Mouse (Mus musculus) intestine, embryonic 16.5 days (tissue): ENCODE measurements around the gene Olfr1240. TPM values are rescaled to one million over a fixed set of nuclear protein-coding genes. Genes with fewer than 3 reads are reported as not detected.

Experiments
- ATAC-seq: fragments of 200-750 bp; cut with Nextera tagmentation; 2 replicates; pipeline ENCODE4 v1.8.0; 2017; ENCODE audit warnings: moderate TSS enrichment, moderate library complexity
- H3K27ac ChIP-seq: fragments of 300-500 bp; sonication (generic); 2 replicates; pipeline ENCODE4 v1.5.1; 2014; ENCODE audit warnings: mild to moderate bottlenecking, low read length
- H3K27me3 ChIP-seq: fragments of 300-500 bp; sonication (generic); replicated peaks from 2 replicates; pipeline ENCODE4 v1.6.1; 2014; ENCODE audit warnings: low read length, control low read depth, mixed read lengths; ENCODE audit not compliant: control insufficient read depth, insufficient read depth
- H3K36me3 ChIP-seq: fragments of 300-500 bp; sonication (generic); 2 replicates; pipeline ENCODE4 v1.6.1; 2014; ENCODE audit warnings: low read length, control low read depth; ENCODE audit not compliant: control insufficient read depth, insufficient read depth
- H3K4me1 ChIP-seq: fragments of 300-500 bp; sonication (generic); 2 replicates; pipeline ENCODE4 v1.6.1; 2014; ENCODE audit warnings: low read length, control low read depth, mixed read lengths; ENCODE audit not compliant: control insufficient read depth, insufficient read depth
- H3K4me2 ChIP-seq: fragments of 300-500 bp; sonication (generic); 2 replicates; pipeline ENCODE4 v1.6.1; 2014; ENCODE audit warnings: low read depth, low read length, control low read depth
- H3K4me3 ChIP-seq: fragments of 300-500 bp; sonication (generic); 2 replicates; pipeline ENCODE4 v1.5.1; 2014; ENCODE audit warnings: mild to moderate bottlenecking, low read length
- H3K9ac ChIP-seq: fragments of 300-500 bp; sonication (generic); 2 replicates; pipeline ENCODE4 v1.6.1; 2014; ENCODE audit warnings: low read depth, low read length
- H3K9me3 ChIP-seq: fragments of 300-500 bp; sonication (generic); 2 replicates; pipeline ENCODE4 v1.6.1; 2016; ENCODE audit warnings: low read length, control low read depth; ENCODE audit not compliant: control insufficient read depth
- WGBS: fragments of 180-500 bp; shearing (Covaris S2); extraction: QIAGEN DNeasy Blood & Tissue Kit; methylation state at CpG from one replicate; pipeline ENCODE4 v1.1.7; 2014; 5-methylcytosine and 5-hydroxymethylcytosine counted together
- polyA plus RNA-seq: library from polyadenylated mRNA; unstranded; fragments of >200 nt; fragmentation: Nextera tagmentation; extraction: Ambion mirVana; gene quantifications from 2 replicates; pipeline ENCODE4 v1.2.1, GENCODE M21; 2015

Olfr1240 gene
- not detected in 2 replicates for polyA plus RNA-seq

DNA sequence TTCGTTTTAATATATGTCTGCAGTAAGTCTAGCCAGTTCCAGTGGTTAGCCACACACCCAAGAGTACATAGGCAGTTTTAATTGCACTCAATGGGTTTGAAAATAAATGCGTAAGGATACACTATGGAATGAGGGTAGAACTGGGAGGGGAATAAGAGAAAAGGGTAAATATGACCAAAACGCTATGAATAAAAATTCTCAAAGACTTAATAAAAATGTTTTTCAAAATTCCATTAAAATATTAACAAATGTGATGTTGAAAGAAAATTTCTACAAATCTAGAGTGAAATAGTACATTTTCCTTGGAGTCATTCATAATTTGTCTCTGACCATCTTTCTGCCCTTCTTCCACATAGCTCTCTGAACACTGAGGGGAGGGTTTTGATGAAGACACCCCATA, at the start of gene Olfr1240:
Olfr1240 (minus strand) TSS at position 101 of the 400 bp plus-strand sequence.
- H3K9ac ChIP-seq: no peak within 1 kb of the TSS
- H3K4me3 ChIP-seq: no peak within 1 kb of the TSS
- ATAC-seq: no peak
- no peak within 1 kb of the TSS for H3K4me2 ChIP-seq
- no peaks in the 10 kb centered on the region for H3K36me3 ChIP-seq
- WGBS: 80% methylated on average over 3 of the region's 3 CpGs
- H3K9me3 ChIP-seq: no peaks in the 10 kb centered on the region
- no peaks in the 10 kb centered on the region for H3K4me1 ChIP-seq
- H3K27ac ChIP-seq: no peak within 1 kb of the TSS
- H3K27me3 ChIP-seq: no peaks in the 10 kb centered on the region

DNA sequence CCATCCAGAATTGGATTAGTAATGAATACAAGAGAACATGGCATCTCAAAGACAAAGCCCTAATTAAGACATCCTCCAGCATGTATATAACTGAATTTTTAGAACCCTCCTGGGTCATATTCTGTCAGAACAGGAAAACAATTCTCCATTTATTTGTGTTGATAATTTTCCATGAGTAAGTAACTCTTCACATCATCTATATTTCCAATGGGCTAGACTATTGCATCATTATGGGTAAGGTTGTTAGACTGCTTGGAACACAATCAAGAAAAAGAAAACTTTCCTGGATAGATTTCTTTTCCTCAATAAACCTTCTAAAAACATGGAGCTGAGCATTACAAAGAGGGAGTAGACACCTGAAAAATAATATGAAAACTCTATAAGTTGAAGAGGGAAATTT, 44.2 kb upstream of the Olfr1240 start, which contains the start of gene Olfr1241:
Olfr1241 (minus strand) TSS at position 101 of the 400 bp plus-strand sequence.
- Histone ChIP-seq H3K27me3 (no peaks in the 10 kb centered on the region), H3K27ac (no peak within 1 kb of the TSS), H3K9me3 (no peaks in the 10 kb centered on the region), H3K4me2 (no peak within 1 kb of the TSS), H3K4me3 (no peak within 1 kb of the TSS), H3K4me1 (no peaks in the 10 kb centered on the region), H3K9ac (no peak within 1 kb of the TSS), H3K36me3 (no peaks in the 10 kb centered on the region)
- no peak for ATAC-seq

DNA sequence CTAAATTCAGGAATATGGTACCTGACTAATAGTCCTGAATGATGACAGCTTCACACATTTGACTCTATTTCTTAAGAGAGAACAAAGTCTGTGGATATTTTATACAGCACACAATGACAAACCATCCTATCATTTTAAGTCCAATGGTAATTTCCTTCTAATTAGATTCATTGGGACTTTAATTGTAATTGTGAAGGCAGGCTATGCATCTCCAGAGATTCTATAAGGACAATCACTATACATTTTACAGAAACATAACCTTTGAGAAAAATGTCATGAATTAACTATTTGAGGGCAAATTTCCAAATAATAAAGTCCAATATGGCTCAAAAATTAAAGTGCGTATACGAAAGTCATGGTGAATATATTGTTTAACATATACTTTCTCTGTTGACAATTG, 22.5 kb downstream of the Olfr1240 start, which contains the start of gene Olfr1239:
Olfr1239 (minus strand) TSS at position 101 of the 400 bp plus-strand sequence.
- Histone ChIP-seq H3K9me3 (no peaks in the 10 kb centered on the region), H3K9ac (no peak within 1 kb of the TSS), H3K4me1 (no peaks in the 10 kb centered on the region), H3K4me3 (no peak within 1 kb of the TSS), H3K27me3 (no peaks in the 10 kb centered on the region), H3K36me3 (no peaks in the 10 kb centered on the region), H3K27ac (no peak within 1 kb of the TSS), H3K4me2 (no peak within 1 kb of the TSS)
- ATAC-seq: no peak
- WGBS: 96% methylated on average over 2 of the region's 2 CpGs

DNA sequence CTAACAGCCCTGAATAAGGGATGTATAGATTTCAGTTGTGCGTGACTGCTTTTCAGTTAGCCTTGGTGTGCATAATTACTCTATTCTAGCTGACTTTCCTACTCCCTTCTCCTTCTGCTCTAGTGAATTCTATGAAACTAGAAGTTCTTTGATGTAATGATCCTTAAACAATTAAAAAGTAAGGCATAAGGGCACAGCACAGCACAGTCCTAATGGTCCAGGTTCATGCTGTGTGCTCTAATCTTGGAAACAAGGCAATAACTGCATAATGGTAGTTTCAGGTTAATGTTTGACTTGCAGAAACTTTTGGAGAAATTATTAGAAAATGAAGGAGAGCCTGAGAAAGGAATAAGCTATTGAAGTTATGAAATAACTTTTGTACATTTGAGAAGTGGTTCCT, 28.2 kb downstream of the Olfr1240 start:
- H3K36me3 ChIP-seq: no peaks in the 10 kb centered on the region
- 78% methylated on average over 1 of the region's 1 CpGs for WGBS
- no peak overlapping the region for H3K9ac ChIP-seq
- H3K9me3 ChIP-seq: no peaks in the 10 kb centered on the region
- no peak overlapping the region for H3K4me2 ChIP-seq
- H3K27ac ChIP-seq: no peak overlapping the region
- H3K4me1 ChIP-seq: no peaks in the 10 kb centered on the region
- 0 out of 2 replicates have a peak, but pooled peaks have one; percentile 67 for ATAC-seq
- H3K4me3 ChIP-seq: no peak overlapping the region
- H3K27me3 ChIP-seq: no peaks in the 10 kb centered on the region

DNA sequence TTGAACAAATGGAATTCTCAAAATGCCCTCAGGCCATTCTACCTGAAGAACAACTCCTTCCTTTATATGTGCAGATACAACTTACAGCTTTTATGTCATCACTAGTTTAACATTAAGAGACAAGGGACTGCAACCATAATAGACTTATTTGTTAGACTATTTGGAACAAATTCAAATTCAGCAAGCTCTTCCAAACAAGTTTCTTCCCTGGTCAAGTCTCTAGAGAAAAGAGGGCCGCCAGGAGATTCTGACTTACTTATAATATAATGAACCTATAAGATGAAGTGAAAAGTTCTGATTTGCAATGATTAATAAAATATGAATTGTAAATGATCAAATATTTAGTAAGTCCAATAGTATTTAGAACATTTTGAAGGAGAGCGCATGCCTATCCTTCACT, 33.2 kb downstream of the Olfr1240 start, which contains the start of gene Olfr1238:
Olfr1238 (minus strand) TSS at position 101 of the 400 bp plus-strand sequence.
- 92% methylated on average over 2 of the region's 2 CpGs for WGBS
- Histone ChIP-seq H3K27ac (no peak within 1 kb of the TSS), H3K9ac (no peak within 1 kb of the TSS), H3K36me3 (no peaks in the 10 kb centered on the region), H3K4me3 (no peak within 1 kb of the TSS), H3K9me3 (no peaks in the 10 kb centered on the region), H3K27me3 (no peaks in the 10 kb centered on the region), H3K4me2 (no peak within 1 kb of the TSS), H3K4me1 (no peaks in the 10 kb centered on the region)
- no peak for ATAC-seq

DNA sequence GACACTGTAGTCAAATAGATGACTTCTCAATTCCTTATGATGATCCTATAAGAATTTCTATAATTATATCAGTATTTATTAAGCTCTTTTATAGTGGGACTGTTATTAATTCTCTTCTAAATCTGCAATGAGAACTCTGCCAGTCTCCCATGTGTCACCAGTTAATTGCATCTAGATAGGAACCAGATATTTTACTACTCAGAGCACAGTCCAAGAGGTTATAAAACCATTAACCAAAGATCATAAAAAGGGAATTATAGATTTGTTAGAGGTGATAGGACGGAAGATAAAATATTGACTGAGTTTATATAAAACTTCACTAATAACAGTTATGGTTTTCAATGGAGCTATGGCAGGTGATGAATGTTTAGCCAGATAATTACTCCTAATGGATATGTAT, 41.9 kb downstream of the Olfr1240 start:
- H3K27me3 ChIP-seq: no peaks in the 10 kb centered on the region
- no peaks in the 10 kb centered on the region for H3K9me3 ChIP-seq
- no peaks in the 10 kb centered on the region for H3K4me1 ChIP-seq
- no peaks in the 10 kb centered on the region for H3K36me3 ChIP-seq
- no peak overlapping the region for H3K9ac ChIP-seq
- WGBS: 53% methylated on average over 1 of the region's 1 CpGs
- no peak overlapping the region for H3K27ac ChIP-seq
- no peak overlapping the region for H3K4me2 ChIP-seq
- no peak overlapping the region for H3K4me3 ChIP-seq
- ATAC-seq: peak; percentile 92

Other genes with a start within 250 kb of the Olfr1240 start
- not detected in 2 replicates for gene Olfr1226, start 243.0 kb downstream of the Olfr1240 start, polyA plus RNA-seq
- not detected in 2 replicates for gene Olfr1228, start 188.9 kb downstream of the Olfr1240 start, polyA plus RNA-seq
- not detected in 2 replicates for gene Olfr1229, start 155.0 kb downstream of the Olfr1240 start, polyA plus RNA-seq
- gene Olfr1230, start 145.7 kb downstream of the Olfr1240 start, polyA plus RNA-seq: not detected in 2 replicates
- not detected in 2 replicates for gene Olfr1231, start 135.9 kb downstream of the Olfr1240 start, polyA plus RNA-seq
- not detected in 2 replicates for gene Olfr1232, start 113.3 kb downstream of the Olfr1240 start, polyA plus RNA-seq
- gene Olfr1233, start 100.6 kb downstream of the Olfr1240 start, polyA plus RNA-seq: not detected in 2 replicates
- gene Olfr1234, start 78.1 kb downstream of the Olfr1240 start, polyA plus RNA-seq: not detected in 2 replicates
- not detected in 2 replicates for gene Olfr1238, start 33.3 kb downstream of the Olfr1240 start, polyA plus RNA-seq
- not detected in 2 replicates for gene Olfr1239, start 22.6 kb downstream of the Olfr1240 start, polyA plus RNA-seq
- gene Olfr1241, start 44.1 kb upstream of the Olfr1240 start, polyA plus RNA-seq: not detected in 2 replicates
- gene Olfr1242, start 55.3 kb upstream of the Olfr1240 start, polyA plus RNA-seq: not detected in 2 replicates
- not detected in 2 replicates for gene Olfr1243, start 88.5 kb upstream of the Olfr1240 start, polyA plus RNA-seq
- not detected in 2 replicates for gene Olfr1245, start 135.4 kb upstream of the Olfr1240 start, polyA plus RNA-seq
- not detected in 2 replicates for gene Olfr1246, start 150.2 kb upstream of the Olfr1240 start, polyA plus RNA-seq
- not detected in 2 replicates for gene Olfr1247, start 171.1 kb upstream of the Olfr1240 start, polyA plus RNA-seq
- gene Olfr1248, start 175.2 kb upstream of the Olfr1240 start, polyA plus RNA-seq: not detected in 2 replicates
- gene Olfr1249, start 192.0 kb upstream of the Olfr1240 start, polyA plus RNA-seq: not detected in 2 replicates
- not detected in 2 replicates for gene Olfr1250, start 218.5 kb upstream of the Olfr1240 start, polyA plus RNA-seq
- not detected in 2 replicates for gene Olfr1251, start 228.9 kb upstream of the Olfr1240 start, polyA plus RNA-seq